Mouse (Mus musculus) 416B (cell line): ENCODE data around the gene Eaf2.

ENCODE experiments used
- DNase-seq: peaks from one replicate; pipeline ENCODE4 v3.0.0; 2011; ENCODE audit warnings: low read depth

The Eaf2 gene

GRCm38 (mm10) chr16:36770191-36770771 is 104.5 kb downstream of the Eaf2 start:
- DNase-seq = no peak

- DNase-seq = no peak
Observed at GRCm38 (mm10) chr16:36751979-36752378, 122.8 kb downstream of the Eaf2 start.

GRCm38 (mm10) chr16:36747767-36748166 is 127.0 kb downstream of the Eaf2 start:
- DNase-seq = no peak

GRCm38 (mm10) chr16:36747068-36747467 is 127.7 kb downstream of the Eaf2 start:
- DNase-seq = no peak

- DNase-seq = no peak
Observed at GRCm38 (mm10) chr16:36743580-36743979, 131.2 kb downstream of the Eaf2 start.
